Mouse (Mus musculus) lung, postnatal 0 days (tissue): ENCODE data around the gene Eef1akmt1. TPM values are rescaled to one million over a fixed set of nuclear protein-coding genes. Genes with fewer than 3 reads are reported as not detected.

Experiments
- ATAC-seq: fragments of 200-750 bp; cut with Nextera tagmentation; 2 replicates; pipeline ENCODE4 v1.8.0; 2017; ENCODE audit warnings: moderate library complexity
- DNase-seq: peaks from one replicate; pipeline ENCODE4 v3.0.0-alpha.2; 2016; ENCODE audit warnings: low spot score
- H3K27ac ChIP-seq: fragments of 300-500 bp; sonication (generic); 2 replicates; pipeline ENCODE4 v1.5.1; 2014; ENCODE audit warnings: antibody characterized with exemption, mild to moderate bottlenecking, low read length, mixed read lengths
- H3K27me3 ChIP-seq: fragments of 300-500 bp; sonication (generic); replicated peaks from 2 replicates; pipeline ENCODE4 v1.6.1; 2014; ENCODE audit warnings: low read length, mixed read lengths; ENCODE audit not compliant: insufficient read depth
- H3K36me3 ChIP-seq: fragments of 300-500 bp; sonication (generic); 2 replicates; pipeline ENCODE4 v1.6.1; 2014; ENCODE audit warnings: low read length, mixed read lengths; ENCODE audit not compliant: insufficient read depth
- H3K4me1 ChIP-seq: fragments of 300-500 bp; sonication (generic); 2 replicates; pipeline ENCODE4 v1.6.1; 2014; ENCODE audit warnings: antibody characterized with exemption, low read depth, low read length, mixed read lengths; ENCODE audit not compliant: insufficient read depth
- H3K4me2 ChIP-seq: fragments of 300-500 bp; sonication (generic); replicated peaks from 2 replicates; pipeline ENCODE4 v1.6.1; 2014; ENCODE audit warnings: low read depth, mild to moderate bottlenecking, low read length, moderate library complexity, mixed read lengths
- H3K4me3 ChIP-seq: fragments of 300-500 bp; sonication (generic); 2 replicates; pipeline ENCODE4 v1.5.1; 2014; ENCODE audit warnings: low read depth, low read length
- H3K9ac ChIP-seq: fragments of 300-500 bp; sonication (generic); replicated peaks from 2 replicates; pipeline ENCODE4 v1.6.1; 2014; ENCODE audit warnings: low read depth, mild to moderate bottlenecking
- H3K9me3 ChIP-seq: fragments of 300-500 bp; sonication (generic); 2 replicates; pipeline ENCODE4 v1.6.1; 2016; ENCODE audit warnings: low read length, mixed read lengths
- CTCF ChIP-seq: IDR thresholded peaks from 2 replicates; pipeline ENCODE4 v1.5.1; 2016; ENCODE audit warnings: antibody characterized with exemption, mild to moderate bottlenecking
- EP300 ChIP-seq: IDR thresholded peaks from 2 replicates; pipeline ENCODE4 v1.6.1; 2016; ENCODE audit warnings: antibody characterized with exemption, mild to moderate bottlenecking, control low read depth
- WGBS: fragments of 180-500 bp; shearing (Covaris S2); extraction: QIAGEN DNeasy Blood & Tissue Kit; methylation state at CpG from one replicate; pipeline ENCODE4 v1.1.7; 2014; 5-methylcytosine and 5-hydroxymethylcytosine counted together
- polyA plus RNA-seq: library from polyadenylated mRNA; unstranded; fragments of >200 nt; fragmentation: Nextera tagmentation; extraction: Ambion mirVana; gene quantifications from 2 replicates; pipeline ENCODE4 v1.2.1, GENCODE M21; 2015

The Eef1akmt1 gene
- polyA plus RNA-seq, 1 experiment from 2014 or later, result 64.1 TPM

GRCm38 (mm10) chr14:57615828-57616227, 44.4 kb upstream of the Eef1akmt1 start:
- H3K27ac ChIP-seq, result peak overlapping the region; percentile 28; the same call in 1 of the 2 replicates
- H3K9ac ChIP-seq, result no peak overlapping the region
- H3K4me3 ChIP-seq, result no peak overlapping the region
- WGBS, result 61% methylated on average over 6 of the region's 6 CpGs
- H3K4me2 ChIP-seq, result no peak overlapping the region
- no peak for TF ChIP-seq EP300
- no peak for TF ChIP-seq CTCF
- ATAC-seq, result 0 out of 2 replicates have a peak, but pooled peaks have one; percentile 32
- no peaks in the 10 kb centered on the region for H3K9me3 ChIP-seq
- H3K27me3 ChIP-seq, result no peaks in the 10 kb centered on the region
- no peaks in the 10 kb centered on the region for H3K36me3 ChIP-seq
- H3K4me1 ChIP-seq, result no peaks in the 10 kb centered on the region
- DNase-seq, result peak; percentile 18

GRCm38 (mm10) chr14:57611034-57611433, 39.6 kb upstream of the Eef1akmt1 start:
- Histone ChIP-seq H3K27ac (no peak overlapping the region), H3K4me2 (no peak overlapping the region), H3K9ac (no peak overlapping the region), H3K9me3 (no peaks in the 10 kb centered on the region), H3K36me3 (no peaks in the 10 kb centered on the region), H3K4me1 (peaks cover 8% of the 10 kb centered on the region; the same call in 1 of the 2 replicates), H3K27me3 (no peaks in the 10 kb centered on the region), H3K4me3 (no peak overlapping the region)
- 85% methylated on average over 2 of the region's 2 CpGs for WGBS
- no peak for TF ChIP-seq EP300
- TF ChIP-seq CTCF, result no peak
- DNase-seq, result no peak
- no peak for ATAC-seq

GRCm38 (mm10) chr14:57609816-57610329, 38.5 kb upstream of the Eef1akmt1 start:
- Histone ChIP-seq H3K27me3 (no peaks in the 10 kb centered on the region), H3K27ac (no peak overlapping the region), H3K9ac (no peak overlapping the region), H3K36me3 (no peaks in the 10 kb centered on the region), H3K4me3 (no peak overlapping the region), H3K4me1 (peaks cover 8% of the 10 kb centered on the region; the same call in 1 of the 2 replicates), H3K4me2 (no peak overlapping the region), H3K9me3 (no peaks in the 10 kb centered on the region)
- ATAC-seq (no peak), DNase-seq (no peak)
- WGBS, result 43% methylated on average over 4 of the region's 4 CpGs
- TF ChIP-seq EP300 (no peak), CTCF (no peak)

GRCm38 (mm10) chr14:57607500-57607899, 36.1 kb upstream of the Eef1akmt1 start:
- peaks cover 8% of the 10 kb centered on the region; the same call in 1 of the 2 replicates for H3K4me1 ChIP-seq
- 0 out of 2 replicates have a peak, but pooled peaks cover 8% of the 10 kb centered on the region for H3K36me3 ChIP-seq
- peak overlapping the region; percentile 48; the same call in 1 of the 2 replicates for H3K27ac ChIP-seq
- DNase-seq, result peak; percentile 94
- peak overlapping the region; percentile 15; the same call in 1 of the 2 replicates for H3K4me2 ChIP-seq
- H3K9ac ChIP-seq, result no peak overlapping the region
- H3K9me3 ChIP-seq, result no peaks in the 10 kb centered on the region
- H3K27me3 ChIP-seq, result no peaks in the 10 kb centered on the region
- ATAC-seq, result peak; percentile 98
- WGBS, result 8% methylated on average over 1 of the region's 1 CpGs
- H3K4me3 ChIP-seq, result no peak overlapping the region
- TF ChIP-seq CTCF, result no peak
- TF ChIP-seq EP300, result peak; percentile 82

GRCm38 (mm10) chr14:57606663-57607365, 35.4 kb upstream of the Eef1akmt1 start:
- peak; percentile 83 for DNase-seq
- peak; percentile 78 for ATAC-seq
- peak overlapping the region; percentile 48 for H3K27ac ChIP-seq

GRCm38 (mm10) chr14:57593279-57593678, 21.9 kb upstream of the Eef1akmt1 start:
- ATAC-seq, result no peak
- Histone ChIP-seq H3K9ac (no peak overlapping the region), H3K27me3 (no peaks in the 10 kb centered on the region), H3K9me3 (no peaks in the 10 kb centered on the region), H3K27ac (no peak overlapping the region), H3K36me3 (peaks cover 12% of the 10 kb centered on the region; the same call in 1 of the 2 replicates), H3K4me1 (no peaks in the 10 kb centered on the region), H3K4me3 (no peak overlapping the region), H3K4me2 (no peak overlapping the region)
- TF ChIP-seq EP300, result no peak
- TF ChIP-seq CTCF, result no peak
- WGBS, result 94% methylated on average over 5 of the region's 5 CpGs
- no peak for DNase-seq

More at GRCm38 (mm10) chr14:57606663-57607365, 35.4 kb upstream of the Eef1akmt1 start:
- no peaks in the 10 kb centered on the region for H3K27me3 ChIP-seq
- H3K4me2 ChIP-seq, result peak overlapping the region; percentile 15; the same call in 1 of the 2 replicates
- H3K4me1 ChIP-seq, result peaks cover 8% of the 10 kb centered on the region; the same call in 1 of the 2 replicates
- 0 out of 2 replicates have a peak, but pooled peaks cover 8% of the 10 kb centered on the region for H3K36me3 ChIP-seq
- H3K9ac ChIP-seq, result no peak overlapping the region
- no peak overlapping the region for H3K4me3 ChIP-seq
- WGBS, result 26% methylated on average over 8 of the region's 8 CpGs
- H3K9me3 ChIP-seq, result no peaks in the 10 kb centered on the region
- TF ChIP-seq EP300, result peak; percentile 86
- TF ChIP-seq CTCF, result no peak
